Mouse (Mus musculus) ovary, adult 2 months (tissue): Measurements from ENCODE around the gene Olfr93. TPM values are rescaled to one million over a fixed set of nuclear protein-coding genes. Genes with fewer than 3 reads are reported as not detected.

Experiments
- polyA plus RNA-seq: library from polyadenylated mRNA; depleted of rRNA; stranded (reverse); fragments of >200 nt; gene quantifications from 2 replicates; pipeline ENCODE4 v1.2.3, GENCODE M21; 2012; rRNA removed

The Olfr93 gene
- not detected in 2 replicates for polyA plus RNA-seq

DNA sequence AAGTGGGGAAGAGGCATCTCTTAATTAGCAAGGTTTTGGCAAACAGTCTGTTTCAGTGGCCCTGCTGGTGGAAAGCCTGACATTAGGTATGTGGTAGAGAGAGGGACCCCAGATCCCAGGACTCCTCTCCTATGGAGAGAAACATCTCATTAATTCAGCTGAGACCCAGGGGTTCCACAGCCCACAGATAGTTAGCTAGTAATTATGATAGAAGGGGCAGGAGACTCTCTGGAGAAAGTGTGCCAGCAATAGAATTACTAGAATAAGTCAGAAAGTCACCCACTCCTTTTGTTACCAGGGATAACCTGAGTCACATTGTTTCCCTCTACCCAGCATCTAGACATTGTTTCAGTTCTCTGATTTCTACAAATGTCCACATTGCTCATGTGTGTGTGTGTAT is at the start of gene Olfr93:
Olfr93 (minus strand) TSS at position 101 of the 400 bp plus-strand sequence.

DNA sequence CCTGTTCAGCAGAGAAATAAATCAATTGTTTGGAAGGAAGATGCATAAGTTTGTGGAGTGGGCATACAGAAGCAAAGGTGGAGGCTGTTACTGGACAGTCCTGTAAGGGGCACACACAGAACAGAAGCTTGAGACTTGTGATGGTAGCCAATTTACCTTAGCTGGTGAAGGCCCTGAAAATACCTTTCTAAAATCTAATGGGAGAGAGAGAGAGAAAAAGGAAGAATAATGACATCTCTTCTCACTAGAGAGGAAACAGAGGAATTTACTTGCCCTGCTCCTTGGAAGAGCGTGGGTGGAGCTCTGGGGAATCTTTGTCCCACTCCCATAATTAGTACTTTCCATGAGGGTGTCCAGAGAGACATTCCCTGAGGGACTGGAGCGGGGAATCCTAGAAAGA is 39.6 kb upstream of the Olfr93 start, which contains the start of gene Olfr94:
Olfr94 (minus strand) TSS at position 101 of the 400 bp plus-strand sequence.

DNA sequence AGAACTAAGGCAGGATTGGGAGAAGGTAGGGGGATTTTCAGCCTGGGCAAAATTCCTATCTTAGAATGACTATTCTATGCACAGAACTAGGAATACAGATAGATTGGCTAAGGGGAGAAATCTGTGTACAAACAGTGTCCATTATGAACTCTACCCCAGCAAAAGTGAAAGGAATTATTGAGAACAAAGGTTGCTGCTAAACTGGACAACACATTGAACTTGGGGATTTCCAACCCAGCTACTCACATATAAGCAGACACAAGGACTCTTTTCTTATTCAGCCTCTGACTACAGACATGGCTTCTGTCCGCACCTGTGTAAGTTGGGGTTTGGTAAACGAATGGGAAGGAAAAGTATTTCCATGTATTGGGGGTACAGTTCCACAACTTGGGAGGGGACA is 32.4 kb upstream of the Olfr93 start, which contains the start of gene Ubd:
Ubd (plus strand) TSS at position 237 of the 400 bp plus-strand sequence.

DNA sequence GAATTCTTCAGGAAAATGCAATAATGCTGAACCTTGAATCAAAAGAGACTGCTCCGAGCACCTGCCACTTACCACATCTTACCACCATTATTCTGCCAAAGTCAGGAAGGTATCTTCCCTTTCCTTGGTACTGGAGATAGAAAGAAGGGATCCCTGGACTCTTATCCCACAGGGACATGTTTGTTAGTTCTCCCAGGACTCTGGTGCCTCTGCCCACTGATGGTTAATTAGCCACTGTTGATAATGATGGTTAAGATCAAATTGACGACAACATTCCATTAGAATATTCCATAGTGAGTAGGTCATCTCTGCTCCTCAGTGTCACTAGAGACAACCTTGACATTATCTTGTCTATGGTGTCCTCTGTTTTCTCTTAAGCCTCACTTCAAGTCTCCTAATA is 41.3 kb downstream of the Olfr93 start, which contains the start of gene Olfr92:
Olfr92 (minus strand) TSS at position 101 of the 400 bp plus-strand sequence.

GRCm38 (mm10) chr17:37098178-37098577 is 63.1 kb downstream of the Olfr93 start, which contains the start of gene Olfr91:
Gene Olfr91 (minus strand): TSS chr17:37098278.

Other genes starting within 250 kb of the Olfr93 start
- 2.8 and 4.4 TPM in 2 replicates for gene Rnf39, start 218.6 kb downstream of the Olfr93 start, polyA plus RNA-seq
- gene Ppp1r11, start 209.8 kb downstream of the Olfr93 start, polyA plus RNA-seq: 24.8 and 31.2 TPM in 2 replicates
- 26.6 and 33.4 TPM in 2 replicates for gene Znrd1, start 202.9 kb downstream of the Olfr93 start, polyA plus RNA-seq
- gene Znrd1as, start 202.9 kb downstream of the Olfr93 start, polyA plus RNA-seq: 0.36 and 1.5 TPM in 2 replicates
- gene 2410137M14Rik, start 180.3 kb downstream of the Olfr93 start, polyA plus RNA-seq: not detected in 2 replicates
- 0.54 and 1.4 TPM in 2 replicates for gene H2-M5, start 172.0 kb downstream of the Olfr93 start, polyA plus RNA-seq
- gene Zfp57, start 160.3 kb downstream of the Olfr93 start, polyA plus RNA-seq: 16.9 and 20.7 TPM in 2 replicates
- not detected in 2 replicates for gene Mog, start 138.1 kb downstream of the Olfr93 start, polyA plus RNA-seq
- 60.3 and 72.3 TPM in 2 replicates for gene Gabbr1, start 115.5 kb downstream of the Olfr93 start, polyA plus RNA-seq
- gene Olfr90, start 73.0 kb downstream of the Olfr93 start, polyA plus RNA-seq: not detected in 2 replicates
- gene Olfr91, start 63.2 kb downstream of the Olfr93 start, polyA plus RNA-seq: not detected in 2 replicates
- not detected in 2 replicates for gene Olfr92, start 41.4 kb downstream of the Olfr93 start, polyA plus RNA-seq
- not detected in 2 replicates for gene Ubd, start 32.4 kb upstream of the Olfr93 start, polyA plus RNA-seq
- gene Olfr94, start 39.5 kb upstream of the Olfr93 start, polyA plus RNA-seq: not detected in 2 replicates
- gene Olfr95, start 51.6 kb upstream of the Olfr93 start, polyA plus RNA-seq: not detected in 2 replicates
- not detected in 2 replicates for gene Olfr96, start 58.7 kb upstream of the Olfr93 start, polyA plus RNA-seq
- not detected in 2 replicates for gene Olfr97, start 75.8 kb upstream of the Olfr93 start, polyA plus RNA-seq
- not detected in 2 replicates for gene Olfr98, start 102.3 kb upstream of the Olfr93 start, polyA plus RNA-seq
- gene H2-M3, start 108.7 kb upstream of the Olfr93 start, polyA plus RNA-seq: 11.7 and 12.1 TPM in 2 replicates
- gene Olfr99, start 122.0 kb upstream of the Olfr93 start, polyA plus RNA-seq: not detected in 2 replicates
- gene Olfr101, start 142.8 kb upstream of the Olfr93 start, polyA plus RNA-seq: not detected in 2 replicates
- not detected in 2 replicates for gene Olfr102, start 155.6 kb upstream of the Olfr93 start, polyA plus RNA-seq
- gene Olfr103, start 178.2 kb upstream of the Olfr93 start, polyA plus RNA-seq: not detected in 2 replicates
- not detected in 2 replicates for gene Olfr104-ps, start 198.1 kb upstream of the Olfr93 start, polyA plus RNA-seq
- not detected in 2 replicates for gene Olfr105-ps, start 217.5 kb upstream of the Olfr93 start, polyA plus RNA-seq
- gene Olfr106-ps, start 228.9 kb upstream of the Olfr93 start, polyA plus RNA-seq: not detected in 2 replicates
- not detected in 2 replicates for gene Olfr107, start 237.7 kb upstream of the Olfr93 start, polyA plus RNA-seq